Comparison of ENCODE assay signal across 8 mouse cellular contexts in the genomic region with DNA sequence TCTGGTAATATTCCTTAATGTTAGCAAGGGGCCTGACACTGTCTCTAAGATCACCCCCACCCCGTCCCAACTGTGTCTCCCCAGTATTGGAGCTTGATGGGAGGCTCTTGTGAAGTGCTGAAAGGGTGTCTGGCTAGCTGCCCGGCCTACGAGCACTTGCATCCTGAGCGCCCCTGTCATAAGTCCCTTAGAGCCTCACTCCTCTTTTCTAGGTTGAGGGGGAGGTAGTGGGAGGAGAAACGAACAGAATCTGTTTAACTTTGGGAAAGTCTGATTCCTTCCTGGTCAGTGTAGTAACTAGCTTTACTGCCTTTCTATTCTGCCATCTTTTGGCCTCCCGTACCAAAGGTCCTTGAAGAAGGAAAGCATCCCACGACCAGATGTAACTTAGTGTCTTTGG.
DNase-seq lines count a peak whose midpoint lies in the region; ATAC-seq and TF ChIP-seq lines count a peak whose summit lies in the region.

No protein-coding gene starts in this region.

- peak; percentile 51 for DNase-seq in urinary bladder, postnatal 14 days (ENCODE audit: low spot score)
- no peak for DNase-seq in urinary bladder, postnatal 10 days (ENCODE audit: low spot score)
- no peak for DNase-seq in hindbrain, embryonic 10.5 days (ENCODE audit: low spot score)
- DNase-seq in urinary bladder, adult 2 months (ENCODE audit: low spot score), result no peak
- no peak for DNase-seq in frontal cortex, postnatal 36 days (ENCODE audit: low spot score in 2 of 2)

- H3K27ac ChIP-seq in embryonic fibroblast, embryonic 13.5 days (ENCODE audit: insufficient read depth, low read length), result peak overlapping the region; percentile 97
- peak overlapping the region; percentile 83; the same call in 1 of the 2 replicates for H3K27ac ChIP-seq in hindbrain, embryonic 10.5 days
- H3K27ac ChIP-seq in limb, embryonic 12.5 days, result peak overlapping the region; percentile 90
- no peak overlapping the region for H3K27ac ChIP-seq in midbrain, embryonic 16.5 days (ENCODE audit: low read length)

- peaks cover 91% of the 10 kb centered on the region for H3K27me3 ChIP-seq in hindbrain, embryonic 10.5 days (ENCODE audit: insufficient read depth, poor library complexity, severe bottlenecking)
- 0 out of 2 replicates have a peak, but pooled peaks cover under 1% of the 10 kb centered on the region for H3K27me3 ChIP-seq in limb, embryonic 12.5 days
- peaks cover 52% of the 10 kb centered on the region for H3K27me3 ChIP-seq in midbrain, embryonic 16.5 days (ENCODE audit: control insufficient read depth, insufficient read depth, low read depth, low read length)

- WGBS in hindbrain, embryonic 10.5 days, result 8% methylated on average over 7 of the region's 7 CpGs
- 6% methylated on average over 7 of the region's 7 CpGs for WGBS in limb, embryonic 12.5 days
- 16% methylated on average over 7 of the region's 7 CpGs for WGBS in midbrain, embryonic 16.5 days

- peak overlapping the region; percentile 80 for H3K9ac ChIP-seq in limb, embryonic 12.5 days (replicated peaks)
- no peak overlapping the region for H3K9ac ChIP-seq in midbrain, embryonic 16.5 days (ENCODE audit: low read depth, low read length)

- peak; percentile 59 for TF ChIP-seq POLR2A in embryonic fibroblast, embryonic 13.5 days (IDR thresholded peaks at IDR 0.05; ENCODE audit: low read depth, low read length)

- peak overlapping the region; percentile 100 for H3K4me3 ChIP-seq in embryonic fibroblast, embryonic 13.5 days (ENCODE audit: insufficient read depth, low read length)
- peak overlapping the region; percentile 63 for H3K4me3 ChIP-seq in hindbrain, embryonic 10.5 days
- H3K4me3 ChIP-seq in limb, embryonic 12.5 days (replicated peaks), result peak overlapping the region; percentile 68
- peak overlapping the region; percentile 69 for H3K4me3 ChIP-seq in midbrain, embryonic 16.5 days (ENCODE audit: low read depth, low read length)

- H3K4me2 ChIP-seq in limb, embryonic 12.5 days, result peak overlapping the region; percentile 71
- H3K4me2 ChIP-seq in midbrain, embryonic 16.5 days (ENCODE audit: low read length), result peak overlapping the region; percentile 98

- TF ChIP-seq CTCF in embryonic fibroblast, embryonic 13.5 days (IDR thresholded peaks at IDR 0.05; ENCODE audit: borderline replicate concordance, insufficient read depth, low read length), result no peak

- H3K9me3 ChIP-seq in hindbrain, embryonic 10.5 days, result no peaks in the 10 kb centered on the region
- no peaks in the 10 kb centered on the region for H3K9me3 ChIP-seq in limb, embryonic 12.5 days
- H3K9me3 ChIP-seq in midbrain, embryonic 16.5 days (replicated peaks; ENCODE audit: control insufficient read depth, low read length, poor library complexity, severe bottlenecking), result no peaks in the 10 kb centered on the region

- ATAC-seq in limb, embryonic 12.5 days (ENCODE audit: insufficient number of reproducible peaks, insufficient read depth, low FRiP score, low TSS enrichment, low read depth), result no peak
- ATAC-seq in midbrain, embryonic 16.5 days, result no peak

- H3K4me1 ChIP-seq in embryonic fibroblast, embryonic 13.5 days (ENCODE audit: control insufficient read depth, insufficient read depth, low read length), result peaks cover 22% of the 10 kb centered on the region
- peaks cover 13% of the 10 kb centered on the region for H3K4me1 ChIP-seq in hindbrain, embryonic 10.5 days (replicated peaks)
- H3K4me1 ChIP-seq in limb, embryonic 12.5 days (replicated peaks), result peaks cover 38% of the 10 kb centered on the region
- peaks cover 8% of the 10 kb centered on the region for H3K4me1 ChIP-seq in midbrain, embryonic 16.5 days (ENCODE audit: control insufficient read depth, insufficient read depth, low read length)

- no peaks in the 10 kb centered on the region for H3K36me3 ChIP-seq in hindbrain, embryonic 10.5 days
- no peaks in the 10 kb centered on the region for H3K36me3 ChIP-seq in limb, embryonic 12.5 days
- H3K36me3 ChIP-seq in midbrain, embryonic 16.5 days (ENCODE audit: control insufficient read depth, insufficient read depth, low read length), result no peaks in the 10 kb centered on the region
